Mouse (Mus musculus): Measurements from ENCODE around the gene Commd6.

GRCm38 (mm10) chr14:101635765-101636164 lies 4.7 kb downstream of the Commd6 start:
- TF ChIP-seq CTCF (IDR thresholded peaks at IDR 0.05; ENCODE audit: extremely low read depth, insufficient read depth, insufficient read length, insufficient replicate concordance) (no peak), POLR2A (IDR thresholded peaks at IDR 0.05; ENCODE audit: low read depth, low read length) (no peak)

Measured in spleen, adult 2 months (tissue).